Mouse (Mus musculus) MEL (cell line): Measurements from ENCODE around the gene Fto. TPM values are rescaled to one million over a fixed set of nuclear protein-coding genes. Genes with fewer than 3 reads are reported as not detected.

ENCODE experiments used
- DNase-seq: peaks from one replicate; pipeline ENCODE4 v3.0.0; 2011; ENCODE audit warnings: low read depth, low spot score
- H3K27ac ChIP-seq: 2 replicates; pipeline ENCODE4 v1.5.1; 2012; ENCODE audit warnings: low read depth, mild to moderate bottlenecking, control low read depth, low read length, moderate library complexity; ENCODE audit not compliant: control insufficient read depth
- H3K27me3 ChIP-seq, 2 experiments: fragments of 150-350 bp in 1 of 2; sonication (generic) in 1 of 2; 2 replicates each; pipeline ENCODE4 v1.6.1; 2012; ENCODE audit warnings: low read length in 2 of 2, mild to moderate bottlenecking in 2 of 2, improper control_type of control experiment in 1 of 2, moderate library complexity in 1 of 2; ENCODE audit not compliant: insufficient read depth in 2 of 2, control insufficient read depth in 1 of 2
- H3K36me3 ChIP-seq, 2 experiments: 2 replicates each; pipeline ENCODE4 v1.6.1; 2012 to 2014; ENCODE audit warnings: low read length in 2 of 2, improper control_type of control experiment in 1 of 2, inconsistent platforms in 1 of 2, mild to moderate bottlenecking in 1 of 2; ENCODE audit not compliant: insufficient read depth in 2 of 2, control insufficient read depth in 1 of 2
- H3K4me1 ChIP-seq, 2 experiments: fragments of 150-350 bp in 1 of 2; sonication (generic) in 1 of 2; 2 replicates each; pipeline ENCODE4 v1.6.1; 2012; ENCODE audit warnings: low read length in 2 of 2, improper control_type of control experiment in 1 of 2, mild to moderate bottlenecking in 1 of 2; ENCODE audit not compliant: insufficient read depth in 2 of 2, control insufficient read depth in 1 of 2
- H3K4me3 ChIP-seq, 2 experiments: fragments of 150-350 bp in 1 of 2; sonication (generic) in 1 of 2; 2 replicates each; pipeline ENCODE4 v1.5.1; 2012; ENCODE audit warnings: low read depth in 2 of 2, low read length in 2 of 2, mild to moderate bottlenecking in 2 of 2, moderate library complexity in 2 of 2, control low read depth in 1 of 2, improper control_type of control experiment in 1 of 2; ENCODE audit not compliant: control insufficient read depth in 1 of 2, insufficient read depth in 1 of 2
- H3K79me2 ChIP-seq: 2 replicates; pipeline ENCODE4 v1.6.1; 2012; ENCODE audit warnings: mild to moderate bottlenecking, low read length, moderate library complexity; ENCODE audit not compliant: control insufficient read depth, poor library complexity, insufficient read depth
- H3K9ac ChIP-seq: 2 replicates; pipeline ENCODE4 v1.6.1; 2012; ENCODE audit warnings: low read depth, mild to moderate bottlenecking, control low read depth, low read length, moderate library complexity; ENCODE audit not compliant: control insufficient read depth, poor library complexity, severe bottlenecking
- H3K9me3 ChIP-seq: fragments of 150-350 bp; sonication (generic); replicated peaks from 2 replicates; pipeline ENCODE4 v1.6.1; 2012; ENCODE audit warnings: mild to moderate bottlenecking, low read length, improper control_type of control experiment, moderate library complexity; ENCODE audit not compliant: insufficient read depth
- BHLHE40 ChIP-seq: IDR thresholded peaks from 2 replicates; pipeline ENCODE4 v1.6.1; 2012; ENCODE audit warnings: low read depth, mild to moderate bottlenecking, inconsistent platforms, low read length, improper control_type of control experiment, borderline replicate concordance
- CHD1 ChIP-seq: IDR thresholded peaks from 2 replicates; pipeline ENCODE4 v1.6.1; 2012; ENCODE audit warnings: low read depth, mild to moderate bottlenecking, inconsistent platforms, low read length, improper control_type of control experiment
- E2F4 ChIP-seq: IDR thresholded peaks from 2 replicates; pipeline ENCODE4 v1.6.1; 2011; ENCODE audit warnings: low read depth, low read length, improper control_type of control experiment, borderline replicate concordance
- ELF1 ChIP-seq: IDR thresholded peaks from 2 replicates; pipeline ENCODE4 v1.6.1; 2014; ENCODE audit warnings: low read depth, mild to moderate bottlenecking, inconsistent platforms, low read length, improper control_type of control experiment, moderate library complexity
- EP300 ChIP-seq, 2 experiments: IDR thresholded peaks; 2 replicates each; pipeline ENCODE4 v1.6.1; 2011; ENCODE audit warnings: improper control_type of control experiment in 2 of 2, low read length in 2 of 2, low read depth in 1 of 2, mild to moderate bottlenecking in 1 of 2
- ETS1 ChIP-seq: IDR thresholded peaks from 2 replicates; pipeline ENCODE4 v1.6.1; 2012; ENCODE audit warnings: low read depth, mild to moderate bottlenecking, inconsistent platforms, low read length, improper control_type of control experiment, moderate library complexity
- GATA1 ChIP-seq: IDR thresholded peaks from 2 replicates; pipeline ENCODE4 v1.6.1; 2011; ENCODE audit warnings: low read depth, low read length, improper control_type of control experiment
- HCFC1 ChIP-seq: IDR thresholded peaks from 2 replicates; pipeline ENCODE4 v1.6.1; 2012; ENCODE audit warnings: low read depth, mild to moderate bottlenecking, inconsistent platforms, low read length, improper control_type of control experiment, moderate library complexity
- JUND ChIP-seq: IDR thresholded peaks from 2 replicates; pipeline ENCODE4 v1.6.1; 2011; ENCODE audit warnings: low read depth, mild to moderate bottlenecking, improper control_type of control experiment, low read length
- KAT2A ChIP-seq: conservative IDR thresholded peaks from 2 replicates; pipeline ENCODE4 v1.6.1; 2012; ENCODE audit warnings: low read depth, low read length, improper control_type of control experiment, inconsistent platforms
- MAFK ChIP-seq: IDR thresholded peaks from 2 replicates; pipeline ENCODE4 v1.6.1; 2011; ENCODE audit warnings: low read depth, mild to moderate bottlenecking, low read length, improper control_type of control experiment, borderline replicate concordance
- MAX ChIP-seq: IDR thresholded peaks from 2 replicates; pipeline ENCODE4 v1.6.1; 2011; ENCODE audit warnings: low read length, improper control_type of control experiment
- MAZ ChIP-seq: IDR thresholded peaks from 2 replicates; pipeline ENCODE4 v1.6.1; 2012; ENCODE audit warnings: low read depth, mild to moderate bottlenecking, inconsistent platforms, low read length, improper control_type of control experiment
- MEF2A ChIP-seq: IDR thresholded peaks from 2 replicates; pipeline ENCODE4 v1.6.1; 2014; ENCODE audit warnings: low read depth, mild to moderate bottlenecking, inconsistent platforms, low read length, improper control_type of control experiment; ENCODE audit not compliant: poor library complexity, insufficient replicate concordance, severe bottlenecking; ENCODE audit errors: extremely low read depth
- MYB ChIP-seq: IDR thresholded peaks from 2 replicates; pipeline ENCODE4 v1.6.1; 2011; ENCODE audit warnings: mild to moderate bottlenecking, low read depth, low read length, improper control_type of control experiment
- NELFE ChIP-seq: IDR thresholded peaks from 2 replicates; pipeline ENCODE4 v1.6.1; 2011; ENCODE audit warnings: low read depth, low read length, improper control_type of control experiment
- POLR2A ChIP-seq, 2 experiments: IDR thresholded peaks; 2 replicates each; pipeline ENCODE4 v1.6.1; 2011 to 2012; ENCODE audit warnings: low read length in 2 of 2, mild to moderate bottlenecking in 2 of 2, control low read depth in 1 of 2, improper control_type of control experiment in 1 of 2, low read depth in 1 of 2, moderate library complexity in 1 of 2; ENCODE audit not compliant: control insufficient read depth in 1 of 2, insufficient read depth in 1 of 2, poor library complexity in 1 of 2
- POLR2AphosphoS2 ChIP-seq: IDR thresholded peaks from 2 replicates; pipeline ENCODE4 v1.6.1; 2011; ENCODE audit warnings: low read length, improper control_type of control experiment
- POLR2AphosphoS5 ChIP-seq: IDR thresholded peaks from 2 replicates; pipeline ENCODE4 v1.6.1; 2012; ENCODE audit warnings: low read depth, borderline replicate concordance, mild to moderate bottlenecking, inconsistent platforms, low read length, moderate library complexity, mixed read lengths
- TAL1 ChIP-seq: IDR thresholded peaks from 2 replicates; pipeline ENCODE4 v1.6.1; 2012; ENCODE audit warnings: mild to moderate bottlenecking, inconsistent platforms, low read length, moderate library complexity, mixed read lengths
- UBTF ChIP-seq: IDR thresholded peaks from 2 replicates; pipeline ENCODE4 v1.6.1; 2012; ENCODE audit warnings: low read depth, mild to moderate bottlenecking, inconsistent platforms, low read length, improper control_type of control experiment, moderate library complexity, borderline replicate concordance; ENCODE audit not compliant: insufficient read depth
- USF1 ChIP-seq: IDR thresholded peaks from 2 replicates; pipeline ENCODE4 v1.6.1; 2014; ENCODE audit warnings: low read depth, mild to moderate bottlenecking, inconsistent platforms, low read length, improper control_type of control experiment, moderate library complexity
- USF2 ChIP-seq, 2 experiments: IDR thresholded peaks; 2 replicates each; pipeline ENCODE4 v1.6.1; 2011 to 2012; ENCODE audit warnings: improper control_type of control experiment in 2 of 2, low read length in 2 of 2, borderline replicate concordance in 1 of 2, inconsistent platforms in 1 of 2, low read depth in 1 of 2, mild to moderate bottlenecking in 1 of 2; ENCODE audit not compliant: insufficient read depth in 1 of 2
- ZC3H11A ChIP-seq: IDR thresholded peaks from 2 replicates; pipeline ENCODE4 v1.6.1; 2012; ENCODE audit warnings: low read depth, mild to moderate bottlenecking, inconsistent platforms, low read length, improper control_type of control experiment
- ZKSCAN1 ChIP-seq: IDR thresholded peaks from 2 replicates; pipeline ENCODE4 v1.6.1; 2012; ENCODE audit warnings: low read depth, mild to moderate bottlenecking, inconsistent platforms, low read length, improper control_type of control experiment, moderate library complexity
- polyA plus RNA-seq, 2 experiments: library from polyadenylated mRNA; stranded (reverse) in 1 of 2; unstranded in 1 of 2; fragments of >175 nt in 1 of 2; fragments of >200 nt in 1 of 2; gene quantifications; 2 replicates each; pipeline versions ENCODE4 v1.2.1 to v1.2.4; 2012; ENCODE audit warnings: low replicate concordance in 2 of 2, low read depth in 1 of 2; ENCODE audit not compliant: insufficient read length in 2 of 2, insufficient read depth in 1 of 2, missing spikeins in 1 of 2
- total RNA-seq: library from RNA; depleted of rRNA; stranded (reverse); fragments of 300-350 nt; gene quantifications from 2 replicates; pipeline ENCODE4 v1.2.3, GENCODE M21; 2012

Gene Fto
- total and polyA plus RNA-seq, 3 experiments: 13.5 to 41.1 TPM; not detected in 1

DNA sequence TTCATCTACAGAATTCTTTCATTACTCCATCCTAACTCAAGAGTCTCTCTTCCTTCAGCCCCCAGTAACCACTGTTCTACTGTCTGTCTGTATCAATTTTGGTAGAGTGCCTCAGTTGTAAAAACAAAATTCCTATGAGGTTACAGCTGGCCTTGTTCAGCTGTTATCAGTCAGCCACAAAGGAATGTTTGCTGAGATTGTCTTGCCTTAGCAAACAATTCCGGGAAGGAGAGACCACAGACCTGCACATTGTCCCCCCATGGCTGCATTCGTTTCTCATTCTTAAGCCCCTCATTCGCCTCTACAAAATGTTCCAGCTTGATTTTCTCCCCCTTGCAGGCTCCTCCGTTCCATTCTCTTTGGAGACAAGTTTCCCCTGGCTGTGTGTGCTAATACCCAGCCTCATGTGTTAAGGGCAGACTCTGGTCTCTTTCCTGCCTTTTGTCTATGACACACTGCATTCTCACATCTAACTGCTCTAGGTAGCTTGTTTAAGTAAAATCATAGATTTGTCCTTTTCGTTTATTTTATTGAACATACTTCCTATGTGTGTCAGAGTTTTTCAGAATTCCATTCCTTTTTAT is 111.3 kb downstream of the Fto start:
- Histone ChIP-seq H3K27me3 (no peaks in the 10 kb centered on the region), H3K4me3 (no peak overlapping the region), H3K27ac (no peak overlapping the region)
- no peak for DNase-seq
- no peak for TF ChIP-seq ZC3H11A
- TF ChIP-seq TAL1: no peak
- TF ChIP-seq NELFE: no peak
- TF ChIP-seq EP300 (IDR thresholded peaks at IDR 0.05; ENCODE audit: low read depth in 1 of 2, low read length in 2 of 2): no peak
- TF ChIP-seq BHLHE40: no peak
- no peak for TF ChIP-seq ZKSCAN1
- TF ChIP-seq USF2 (IDR thresholded peaks at IDR 0.05; ENCODE audit: borderline replicate concordance in 1 of 2, insufficient read depth in 1 of 2, low read depth in 1 of 2, low read length in 2 of 2): no peak
- TF ChIP-seq POLR2A (IDR thresholded peaks at IDR 0.05; ENCODE audit: control insufficient read depth in 1 of 2, insufficient read depth in 1 of 2, low read depth in 1 of 2, low read length in 2 of 2, poor library complexity in 1 of 2): no peak
- no peak for TF ChIP-seq POLR2AphosphoS5
- TF ChIP-seq MAFK: no peak
- no peak for TF ChIP-seq POLR2AphosphoS2
- TF ChIP-seq ELF1: no peak
- no peak for TF ChIP-seq CHD1
- no peak for TF ChIP-seq MAZ
- no peak for TF ChIP-seq HCFC1
- TF ChIP-seq UBTF: no peak
- TF ChIP-seq JUND: no peak
- TF ChIP-seq USF1: no peak
- TF ChIP-seq, all 39 proteins: peak for 0
- Histone ChIP-seq H3K9me3 (no peaks in the 10 kb centered on the region), H3K79me2 (no peaks in the 10 kb centered on the region; the same call in 1 of the 2 replicates), H3K36me3 (no peaks in the 10 kb centered on the region), H3K9ac (no peak overlapping the region), H3K4me1 (no peaks in the 10 kb centered on the region)

DNA sequence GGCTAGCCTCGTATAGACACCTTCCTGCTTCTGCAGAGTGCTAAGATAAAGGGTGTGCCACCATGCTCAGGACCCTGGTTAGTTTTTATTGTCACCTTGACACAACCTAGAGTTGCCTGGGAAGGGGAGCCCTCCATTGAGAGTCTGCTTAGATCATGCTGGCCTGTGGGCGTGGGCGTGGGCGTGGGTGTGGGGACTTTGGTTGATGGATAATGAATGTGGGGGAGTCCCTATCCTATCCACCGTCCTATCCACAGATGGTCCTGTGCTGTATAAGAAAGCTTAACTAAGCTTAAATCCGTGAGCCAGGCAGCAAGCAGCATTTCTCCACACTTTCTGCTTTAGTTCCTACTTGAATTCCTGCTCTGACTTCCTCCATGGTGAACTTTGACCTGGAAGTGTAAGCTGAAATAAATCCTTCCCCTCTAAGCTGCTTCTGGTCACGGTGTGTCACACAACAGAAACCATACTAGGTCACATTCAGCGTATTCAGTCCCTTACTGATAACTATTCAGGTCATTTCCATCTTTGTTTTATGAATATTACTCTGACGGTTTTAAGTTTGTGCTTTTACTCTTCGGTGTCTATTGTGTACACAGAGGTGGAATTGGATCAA is 112.0 kb downstream of the Fto start:
- Histone ChIP-seq H3K36me3 (no peaks in the 10 kb centered on the region), H3K9me3 (no peaks in the 10 kb centered on the region), H3K4me1 (no peaks in the 10 kb centered on the region), H3K9ac (no peak overlapping the region), H3K27me3 (no peaks in the 10 kb centered on the region), H3K79me2 (no peaks in the 10 kb centered on the region; the same call in 1 of the 2 replicates), H3K4me3 (no peak overlapping the region), H3K27ac (no peak overlapping the region)
- TF ChIP-seq ETS1: no peak
- TF ChIP-seq MYB: no peak
- TF ChIP-seq E2F4: no peak
- TF ChIP-seq GATA1: no peak
- TF ChIP-seq USF1: no peak
- no peak for TF ChIP-seq POLR2AphosphoS2
- TF ChIP-seq CHD1: no peak
- no peak for TF ChIP-seq KAT2A
- TF ChIP-seq MEF2A: no peak
- TF ChIP-seq NELFE: no peak
- TF ChIP-seq MAX: no peak
- TF ChIP-seq ELF1: no peak
- no peak for DNase-seq
